Mouse (Mus musculus) hematopoietic multipotent progenitor cell, adult 10-12 weeks (in vitro differentiated cells): Measurements from ENCODE around the gene Mturn. TPM values are rescaled to one million over a fixed set of nuclear protein-coding genes. Genes with fewer than 3 reads are reported as not detected.

ENCODE experiments used
- polyA plus RNA-seq: library from polyadenylated mRNA; stranded (reverse); fragments of >175 nt; gene quantifications from 2 replicates; pipeline ENCODE4 v1.2.3, GENCODE M21; 2012; ENCODE audit warnings: low replicate concordance

The Mturn gene
- polyA plus RNA-seq, result 5.5 and 7.7 TPM in 2 replicates

DNA sequence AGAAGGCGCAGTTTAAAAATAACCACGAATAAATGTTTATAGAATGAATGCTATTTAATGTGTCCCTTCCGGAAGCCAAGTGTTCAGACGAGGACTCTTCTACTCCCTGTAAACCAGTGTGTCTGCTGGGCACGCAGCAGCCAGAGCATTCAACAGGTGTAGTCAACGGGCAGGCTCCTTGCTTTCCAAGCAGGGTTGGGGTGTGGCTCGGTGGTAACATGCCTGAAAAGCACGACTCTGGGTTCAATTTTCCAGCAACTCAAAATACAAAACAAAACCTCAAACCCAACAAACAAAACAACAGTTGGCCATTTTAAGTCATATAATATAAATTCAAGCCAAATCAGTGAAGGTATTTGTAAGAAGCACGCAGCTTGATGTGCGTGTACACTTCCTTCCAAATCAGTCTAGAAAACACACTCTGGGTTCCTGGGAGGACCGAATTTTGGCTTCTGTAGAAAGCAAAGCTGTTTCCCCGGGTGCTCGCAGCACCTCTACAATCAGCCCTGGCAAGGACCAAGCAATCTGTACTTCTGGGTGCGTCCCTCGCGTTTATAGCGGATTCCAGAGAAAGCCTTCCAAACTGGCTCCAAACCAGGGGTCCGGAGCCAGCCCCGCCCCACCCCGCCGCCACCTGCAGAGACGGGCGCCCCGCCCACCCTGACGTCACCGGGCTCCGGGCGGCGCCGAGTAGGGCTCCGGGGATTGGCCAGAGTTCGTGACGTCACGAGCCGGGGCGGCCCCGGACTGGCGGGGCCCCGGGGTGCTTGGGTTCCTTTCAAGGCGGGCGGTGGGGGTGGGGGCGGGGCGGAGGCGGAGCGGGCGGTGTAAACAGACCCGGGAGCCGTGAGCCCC lies at the start of gene Mturn:
Gene Mturn (plus strand): TSS at position 734 of the 855 bp plus-strand sequence.

Other genes starting within 250 kb of the Mturn start
- 0.02 and 0.04 TPM in 2 replicates for gene Scrn1, start 115.1 kb upstream of the Mturn start, polyA plus RNA-seq
- gene Plekha8, start 86.5 kb upstream of the Mturn start, polyA plus RNA-seq, result 0.70 and 1.1 TPM in 2 replicates
- gene Fkbp14, start 84.3 kb upstream of the Mturn start, polyA plus RNA-seq, result not detected in 2 replicates
- 30.3 and 172 TPM in 2 replicates for gene Znrf2, start 135.3 kb downstream of the Mturn start, polyA plus RNA-seq